Mouse (Mus musculus): ENCODE measurements around the gene Arhgap23.

The Arhgap23 gene

DNA sequence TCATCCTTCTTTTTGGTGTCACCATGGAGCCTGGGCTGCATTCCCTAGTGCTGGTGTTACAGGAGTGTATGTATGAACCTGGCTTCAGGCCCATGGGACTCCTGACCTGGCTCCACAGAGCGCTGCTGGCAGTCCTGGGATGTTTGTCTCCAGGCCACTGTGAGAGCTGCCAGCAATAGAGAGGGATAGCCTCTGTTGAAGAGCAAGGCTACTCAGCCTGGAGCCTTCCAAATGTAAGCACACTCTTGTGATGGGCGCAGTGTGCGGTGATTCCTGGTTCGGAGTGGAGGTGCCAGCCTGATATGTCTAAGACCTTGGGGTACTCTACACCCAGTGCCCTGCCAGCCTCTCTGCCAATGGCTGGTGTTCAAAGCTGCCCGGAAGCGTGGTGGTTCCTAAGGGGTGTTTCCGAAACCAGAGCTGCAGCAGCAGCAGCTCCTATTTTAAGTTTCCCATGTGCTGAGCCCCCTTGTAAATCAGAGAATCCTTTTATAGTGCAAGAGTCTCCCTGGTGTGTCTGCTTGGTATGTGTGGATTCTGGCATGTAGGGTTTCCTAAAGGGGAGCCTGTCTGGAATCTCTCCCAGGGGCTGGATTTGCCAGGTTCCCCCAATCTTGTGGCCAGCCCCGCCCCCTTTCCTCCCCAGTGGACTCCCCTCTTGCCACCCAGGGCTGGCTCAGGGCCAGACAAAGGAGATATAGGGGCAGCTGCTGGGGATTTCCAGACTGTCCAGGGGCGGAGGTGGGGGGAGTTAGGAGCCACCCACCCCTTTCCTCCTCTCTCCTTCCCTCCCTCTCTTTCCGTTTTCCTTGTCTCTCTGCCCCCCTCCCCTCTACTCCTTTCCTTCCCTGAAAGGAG, 9.0 kb upstream of the Arhgap23 start:
- DNase-seq (ENCODE audit: low read depth), result no peak

DNA sequence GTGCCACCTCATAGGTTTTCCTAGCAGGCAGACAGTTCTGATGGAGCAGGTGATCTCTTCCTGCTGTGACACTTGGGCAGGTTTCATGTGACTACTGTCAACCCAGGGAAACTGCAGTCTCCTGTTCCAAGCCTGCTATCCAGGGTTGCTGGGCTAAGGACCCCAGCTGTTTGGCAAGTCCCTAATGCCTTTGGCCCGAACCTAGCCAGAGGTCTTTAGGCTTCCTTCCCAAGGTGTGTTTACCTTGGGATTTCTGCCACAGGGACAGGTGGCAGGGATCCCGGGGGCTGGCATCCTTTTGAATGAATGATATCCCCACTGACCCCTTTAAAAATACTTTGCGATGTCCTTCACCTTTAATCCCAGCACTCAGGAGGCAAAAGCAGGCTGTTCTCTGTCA, 7.9 kb upstream of the Arhgap23 start:
- no peak for DNase-seq (ENCODE audit: low read depth)

DNA sequence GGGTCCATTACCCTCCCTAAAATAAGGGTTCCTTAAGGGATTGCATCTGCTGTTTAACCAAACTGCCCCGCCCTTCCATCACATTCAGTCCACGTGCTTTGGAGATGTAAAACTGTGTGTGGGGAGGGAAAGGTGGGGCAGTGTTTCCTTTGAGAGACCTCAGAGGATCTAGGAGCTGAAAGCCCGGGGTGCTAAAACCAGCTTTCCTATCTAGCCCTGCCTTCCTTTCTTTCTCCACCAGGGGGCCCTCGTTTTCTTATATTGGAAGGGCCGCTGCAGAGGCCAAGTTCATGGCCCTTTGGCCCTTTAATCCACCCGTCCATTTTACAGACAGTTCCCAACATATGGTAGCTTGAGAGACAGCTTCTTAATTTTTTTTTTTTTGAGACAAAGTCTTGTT, 7.2 kb upstream of the Arhgap23 start:
- peak; percentile 87 for DNase-seq (ENCODE audit: low read depth)

DNA sequence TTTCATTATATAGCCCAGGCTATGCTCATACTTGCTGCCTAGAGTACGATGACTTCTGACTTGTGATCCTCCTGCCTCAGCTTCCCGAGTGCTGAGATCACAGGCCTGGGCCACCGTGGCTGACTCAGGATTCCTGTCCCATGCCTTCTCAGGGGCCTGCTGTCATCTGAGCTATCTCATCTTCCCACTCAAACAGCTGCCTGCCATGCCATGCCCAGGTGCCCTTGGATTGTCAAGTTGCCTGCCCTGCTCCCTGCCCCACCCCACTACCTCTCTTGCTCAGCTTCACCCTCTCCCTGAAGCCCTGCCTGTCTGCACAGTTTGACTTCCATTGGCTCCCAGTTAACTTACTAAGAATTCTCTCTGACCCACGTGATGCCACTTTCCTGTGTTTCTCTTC, 4.4 kb upstream of the Arhgap23 start:
- DNase-seq (ENCODE audit: low read depth), result no peak

DNA sequence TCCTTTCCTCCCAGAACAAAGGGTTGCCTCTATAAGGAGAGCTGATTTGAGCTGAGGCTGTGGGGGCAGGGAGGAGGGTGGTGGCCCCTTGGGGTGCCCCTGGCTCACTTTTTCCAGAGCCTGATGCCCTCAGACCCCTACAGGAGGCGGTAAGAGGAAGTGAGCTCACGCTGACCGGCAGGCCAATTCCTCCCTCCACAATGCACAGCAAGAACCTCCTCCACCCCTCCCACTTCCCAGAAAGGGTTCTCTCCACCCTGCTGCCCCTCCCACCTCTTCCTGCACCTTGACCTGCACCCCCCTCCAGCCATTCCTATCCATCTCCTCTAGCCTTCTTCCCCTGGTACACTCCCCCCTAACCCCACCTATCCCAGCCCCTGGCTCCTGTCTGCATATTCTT, 3.2 kb upstream of the Arhgap23 start:
- no peak for DNase-seq (ENCODE audit: low read depth)

DNA sequence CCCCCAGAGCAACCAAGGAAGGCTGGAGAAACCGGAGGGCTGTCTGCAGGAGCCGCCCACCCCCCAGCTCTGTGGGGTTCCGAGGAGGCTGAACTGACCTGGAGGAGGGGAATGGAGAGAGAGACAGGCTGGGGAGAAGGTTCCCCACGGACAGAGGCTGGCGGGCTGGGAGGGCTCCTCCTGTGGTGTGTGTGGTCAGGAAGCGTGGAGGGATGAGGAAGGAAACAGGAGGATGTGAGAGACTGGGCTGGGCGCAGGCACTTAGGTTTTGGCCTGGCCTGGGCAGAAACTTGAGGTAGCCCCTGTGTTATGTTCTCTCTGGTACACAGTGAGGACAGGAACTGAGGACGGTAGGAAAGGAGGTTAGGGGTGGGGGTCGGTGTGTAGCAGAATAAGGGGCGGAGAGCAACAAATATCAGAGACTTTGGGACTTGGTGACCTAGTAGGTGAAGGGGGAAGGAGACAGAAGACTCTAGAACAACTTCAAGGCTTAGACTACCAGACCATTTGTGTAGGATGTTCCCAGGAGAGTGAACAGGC, 2.5 kb upstream of the Arhgap23 start:
- DNase-seq (ENCODE audit: low read depth), result no peak

DNA sequence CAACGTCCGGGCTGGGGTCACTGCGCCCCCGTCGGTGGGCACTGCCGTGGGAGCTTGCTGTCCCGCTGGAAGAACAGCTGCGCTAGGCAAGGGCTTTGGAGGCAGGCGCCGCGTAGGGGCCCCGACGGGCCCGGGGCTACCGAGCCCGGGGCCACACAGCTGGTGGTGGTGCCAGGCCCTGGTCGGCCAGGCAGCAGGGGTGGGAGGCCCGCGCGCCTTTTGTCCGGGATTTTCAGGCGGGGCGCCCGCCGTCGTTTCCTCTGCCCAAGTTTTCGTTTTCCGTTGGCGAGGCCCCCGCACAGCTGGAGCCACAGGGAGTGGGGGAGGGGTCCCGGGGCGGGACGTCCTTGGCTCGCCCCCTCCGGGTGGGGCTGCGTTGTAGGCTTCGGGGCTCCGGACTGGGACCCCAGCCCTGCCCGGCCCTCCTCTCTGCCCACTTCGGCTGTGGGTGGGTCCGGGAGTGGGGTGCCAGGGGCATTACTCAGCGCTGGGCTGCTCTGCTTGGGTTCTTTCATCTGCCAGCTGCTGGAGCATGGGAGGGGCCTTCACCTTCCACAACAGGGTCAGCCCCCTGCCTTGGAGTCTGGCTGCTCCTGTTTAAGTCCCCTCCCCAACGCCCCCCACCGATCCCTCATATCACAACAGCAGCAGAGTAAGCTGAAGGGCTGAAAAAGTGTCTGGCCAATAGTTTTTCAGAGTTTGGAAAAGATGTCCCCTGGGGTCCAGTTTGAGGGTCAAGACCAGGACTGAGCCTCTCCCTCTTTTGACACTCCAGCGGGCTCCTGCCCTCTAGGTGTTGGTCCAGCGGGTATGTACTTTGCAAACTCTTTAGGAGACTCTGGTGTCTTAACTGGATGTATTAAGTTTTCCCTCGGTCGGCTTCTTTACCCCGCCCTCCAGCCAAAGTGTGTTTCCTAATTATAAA, 641 bp downstream of the Arhgap23 start:
- no peak for DNase-seq (ENCODE audit: low read depth)

DNA sequence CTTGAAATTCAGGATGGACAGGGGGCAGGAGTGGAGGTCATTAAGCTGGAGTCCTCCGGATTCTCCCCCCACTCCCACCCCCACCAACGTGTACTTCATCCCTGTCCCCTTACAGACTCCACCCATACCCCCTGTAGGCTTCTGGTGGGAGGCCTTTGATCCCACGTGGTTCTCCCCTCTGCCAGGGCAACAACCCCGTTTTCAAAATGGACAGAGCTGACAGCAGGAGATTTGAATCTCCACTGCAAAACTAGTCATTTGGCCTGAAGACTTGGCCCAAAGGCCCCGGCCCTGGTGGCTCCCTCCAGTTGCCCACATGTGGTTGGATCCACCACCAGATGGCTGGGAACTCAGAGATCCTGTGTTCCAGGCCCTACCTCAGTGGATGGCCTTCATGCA, 1.3 kb downstream of the Arhgap23 start:
- no peak for DNase-seq (ENCODE audit: low read depth)

DNA sequence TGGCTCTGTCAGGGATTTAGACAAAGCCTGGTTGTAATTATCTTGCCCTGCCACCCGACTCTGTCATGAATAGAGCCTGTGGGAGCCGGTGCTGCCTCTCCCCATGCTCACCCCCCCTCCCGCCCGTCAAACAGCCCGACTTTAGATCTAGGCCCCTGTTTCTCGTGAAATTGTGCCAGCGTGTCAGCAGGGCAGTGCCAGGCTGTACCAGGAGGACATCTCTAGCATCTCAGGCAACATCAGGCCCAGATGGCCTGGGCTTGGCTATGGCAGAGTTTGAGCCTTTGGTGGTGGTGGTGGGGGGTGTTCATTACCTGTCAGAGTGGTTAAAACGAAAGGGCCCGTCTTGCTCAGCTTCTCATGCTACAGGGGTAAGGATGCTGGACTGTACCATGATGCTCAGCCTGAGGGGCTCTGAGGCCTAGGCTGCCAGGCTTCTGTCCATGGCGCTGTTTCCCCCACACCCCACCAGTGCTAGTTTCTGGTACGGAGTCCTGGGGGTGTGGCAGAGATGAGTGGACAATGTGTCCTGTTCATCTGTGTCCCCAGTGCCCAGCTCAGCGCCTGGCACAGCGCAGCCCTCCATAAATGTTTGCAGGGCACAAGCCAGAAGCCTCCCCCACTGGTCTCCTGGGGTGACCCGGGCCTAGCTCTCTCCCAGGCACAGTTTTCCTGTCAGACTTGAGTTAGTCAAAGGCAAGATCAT, 3.7 kb downstream of the Arhgap23 start:
- DNase-seq (ENCODE audit: low read depth), result no peak

DNA sequence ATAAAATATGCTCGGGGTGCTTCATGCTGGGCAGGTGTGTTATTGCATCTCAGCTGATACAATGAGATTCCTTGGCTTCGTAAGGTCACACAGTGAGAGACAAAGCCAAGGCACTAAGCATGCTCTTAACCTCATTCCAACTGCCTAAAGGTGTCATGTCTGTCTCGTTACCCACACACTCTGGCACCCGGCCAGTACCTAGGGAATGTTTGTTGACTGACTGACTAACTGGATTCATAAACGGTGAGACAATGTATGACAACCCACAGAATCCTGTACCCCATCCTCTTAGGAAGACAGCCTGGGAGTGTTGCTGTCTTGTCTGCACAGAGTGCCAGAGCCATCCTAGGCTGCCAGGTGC, 4.2 kb downstream of the Arhgap23 start:
- no peak for DNase-seq (ENCODE audit: low read depth)

DNA sequence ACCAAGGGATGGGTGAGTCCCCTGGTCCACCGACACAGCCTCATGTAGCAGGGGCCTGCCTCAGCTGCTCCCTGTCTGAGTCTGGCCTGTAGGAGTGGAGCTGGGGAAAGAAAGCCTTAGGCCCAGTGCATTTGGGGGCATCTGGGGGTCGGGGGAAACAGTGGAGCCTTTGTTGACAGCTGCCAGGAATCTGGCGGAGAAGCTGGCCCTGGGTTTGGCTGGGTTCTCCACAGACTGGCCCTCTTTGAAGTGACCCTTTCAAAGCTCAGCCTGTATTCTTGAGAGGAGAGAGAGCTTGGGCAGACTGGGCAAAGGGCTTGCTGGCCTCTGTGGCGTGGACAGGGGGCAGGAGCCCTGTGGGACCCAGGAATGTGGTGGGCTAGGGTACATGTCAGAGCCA, 7.2 kb downstream of the Arhgap23 start:
- no peak for DNase-seq (ENCODE audit: low read depth)

DNA sequence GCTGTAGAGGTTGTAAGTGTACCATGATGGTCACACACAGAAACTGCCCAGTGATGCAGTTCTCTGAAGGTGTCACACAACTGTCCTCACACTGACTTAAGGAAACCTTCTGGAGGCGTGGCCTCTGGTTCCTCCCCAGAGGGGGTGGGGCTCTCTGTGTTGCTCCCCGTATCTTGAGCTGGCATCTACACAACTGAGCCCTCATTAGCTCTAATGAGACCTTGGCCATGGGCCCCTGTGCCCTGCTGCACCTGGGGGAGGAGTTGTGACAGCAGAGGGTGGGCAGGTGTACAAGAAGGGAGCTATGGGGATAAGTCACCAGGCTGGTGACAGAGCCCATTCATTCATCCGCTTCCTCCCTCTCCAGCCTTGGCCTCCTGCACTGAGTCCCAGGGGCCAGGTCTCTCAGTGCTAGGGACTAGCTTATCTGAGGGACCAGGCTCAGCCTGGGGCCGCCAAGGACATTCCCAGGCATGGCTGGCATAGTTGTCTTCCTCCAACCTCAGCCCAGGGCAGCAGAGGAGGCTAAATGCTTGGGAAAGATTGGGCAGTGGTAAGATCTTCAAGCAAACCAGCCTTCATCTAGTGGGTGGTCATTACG, 8.9 kb downstream of the Arhgap23 start:
- no peak for DNase-seq (ENCODE audit: low read depth)

DNA sequence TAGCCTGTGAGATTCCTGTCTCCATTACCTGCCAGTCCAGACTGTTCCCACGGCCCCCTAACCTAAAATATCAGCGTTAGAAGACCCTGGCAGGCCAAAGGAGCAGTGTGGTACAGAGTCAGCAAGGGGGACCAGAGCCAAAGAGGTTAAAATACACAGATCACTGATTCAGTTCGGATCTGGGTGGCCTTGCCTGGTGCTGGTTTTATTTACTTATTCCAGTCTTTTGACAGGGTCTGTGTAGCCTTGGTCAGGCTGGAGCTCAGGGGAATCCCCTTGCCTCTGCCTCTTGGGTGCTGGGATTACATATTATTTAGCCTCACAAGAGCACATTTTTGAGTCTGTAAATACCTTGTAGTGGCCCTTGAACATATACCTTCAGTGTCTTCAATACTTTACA, 9.5 kb downstream of the Arhgap23 start:
- DNase-seq (ENCODE audit: low read depth), result no peak

DNA sequence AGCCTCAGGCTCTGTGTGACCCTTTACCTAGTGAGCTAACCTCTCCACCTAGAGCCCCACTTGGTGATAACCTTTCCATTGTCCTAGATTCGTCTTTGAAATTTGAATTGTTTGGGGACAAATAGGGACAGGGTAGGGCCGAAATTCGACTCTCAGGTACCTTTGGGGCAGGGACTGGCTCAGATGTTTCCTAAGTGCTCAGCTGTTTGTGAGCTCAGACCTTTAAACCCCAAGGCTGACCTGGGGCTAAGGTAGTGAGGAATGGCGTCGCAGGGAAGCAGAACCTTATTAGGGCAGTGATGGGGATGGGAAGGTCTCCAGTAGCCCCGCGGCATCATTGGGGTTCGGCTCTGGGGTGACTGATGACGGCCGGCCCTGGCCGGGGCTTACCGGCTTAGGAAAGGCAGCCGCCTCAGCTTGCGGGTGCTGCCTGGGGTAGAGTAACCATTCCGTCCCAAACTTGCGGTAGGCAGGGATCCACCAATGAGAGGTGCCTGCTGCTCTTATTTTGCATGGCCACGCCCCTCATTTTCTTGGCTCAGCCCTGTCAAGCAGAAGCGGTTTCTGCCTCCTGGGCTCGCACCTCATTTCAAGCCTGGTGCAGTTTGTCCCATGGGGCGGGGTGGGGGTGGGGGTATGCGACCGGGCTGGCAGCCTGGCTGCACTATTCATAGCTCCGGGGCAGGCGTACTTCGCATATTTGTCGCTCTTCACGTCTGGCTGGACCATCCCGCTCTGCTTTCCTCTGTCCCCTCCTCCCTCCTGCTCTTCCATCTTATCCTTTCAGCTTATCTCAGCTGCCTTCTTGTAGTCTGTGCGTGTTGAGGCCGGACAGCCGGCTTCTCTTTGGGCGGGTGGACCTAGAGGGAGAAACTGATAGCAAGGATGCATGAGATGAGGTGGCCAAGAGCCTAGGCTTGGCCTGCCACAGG, 12.7 kb downstream of the Arhgap23 start:
- DNase-seq (ENCODE audit: low read depth), result peak; percentile 85

DNA sequence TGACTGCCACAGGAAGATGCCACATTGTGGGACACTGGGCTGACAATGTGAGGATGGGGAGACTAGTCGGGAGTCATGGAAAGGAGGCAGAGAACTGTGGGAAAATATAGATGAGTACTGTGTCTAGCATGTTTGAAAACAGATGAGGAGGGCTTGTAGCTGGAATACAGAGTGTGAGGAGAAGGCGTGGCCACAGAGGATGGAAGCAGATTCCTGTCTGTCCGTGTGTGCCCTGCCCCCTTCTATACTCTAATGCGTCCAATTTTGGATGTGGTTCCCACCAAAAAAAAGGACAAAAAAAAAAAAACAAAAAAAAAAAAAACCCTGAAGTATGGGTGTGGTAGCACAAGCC, 13.4 kb downstream of the Arhgap23 start:
- no peak for DNase-seq (ENCODE audit: low read depth)

DNA sequence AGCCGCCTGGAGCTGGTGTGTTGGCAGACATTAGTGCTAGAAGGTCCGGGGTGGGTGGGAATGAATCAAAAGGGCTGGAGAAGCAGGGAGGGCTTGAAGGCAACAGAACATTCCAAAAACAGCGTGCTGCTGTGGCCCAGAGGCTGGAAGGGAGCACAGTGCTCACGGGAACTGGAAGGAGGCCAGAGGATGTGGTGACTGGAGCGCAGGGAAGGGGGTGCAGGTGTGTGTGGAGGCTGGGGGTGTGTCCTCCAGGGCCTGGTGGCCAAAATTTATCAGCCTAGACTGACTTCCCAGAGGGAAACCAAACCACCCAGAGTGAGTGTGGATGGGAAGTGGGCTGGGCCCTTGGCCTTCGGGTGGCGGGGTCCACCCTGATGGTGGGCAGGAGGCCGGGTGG, 14.3 kb downstream of the Arhgap23 start:
- no peak for DNase-seq (ENCODE audit: low read depth)

DNA sequence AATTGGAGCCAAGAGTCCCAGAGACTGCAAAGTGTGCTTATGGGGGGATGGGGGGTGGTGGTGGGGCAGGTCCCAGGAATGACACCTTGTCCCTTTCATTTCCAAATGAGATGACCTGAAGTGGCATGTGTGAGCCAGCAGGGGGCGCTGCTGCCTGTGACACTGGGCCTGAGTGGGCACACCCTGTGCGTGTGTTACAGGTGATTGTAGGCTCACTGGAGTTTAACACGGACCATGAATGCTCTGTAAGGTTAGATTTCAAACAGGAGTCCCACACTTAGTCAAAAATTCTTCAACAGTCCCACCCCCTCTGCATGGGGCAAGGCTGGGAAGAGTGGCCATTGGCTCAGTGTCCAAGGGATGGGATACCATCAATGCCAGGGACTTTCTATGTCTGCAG, 16.7 kb downstream of the Arhgap23 start:
- DNase-seq (ENCODE audit: low read depth), result no peak

DNA sequence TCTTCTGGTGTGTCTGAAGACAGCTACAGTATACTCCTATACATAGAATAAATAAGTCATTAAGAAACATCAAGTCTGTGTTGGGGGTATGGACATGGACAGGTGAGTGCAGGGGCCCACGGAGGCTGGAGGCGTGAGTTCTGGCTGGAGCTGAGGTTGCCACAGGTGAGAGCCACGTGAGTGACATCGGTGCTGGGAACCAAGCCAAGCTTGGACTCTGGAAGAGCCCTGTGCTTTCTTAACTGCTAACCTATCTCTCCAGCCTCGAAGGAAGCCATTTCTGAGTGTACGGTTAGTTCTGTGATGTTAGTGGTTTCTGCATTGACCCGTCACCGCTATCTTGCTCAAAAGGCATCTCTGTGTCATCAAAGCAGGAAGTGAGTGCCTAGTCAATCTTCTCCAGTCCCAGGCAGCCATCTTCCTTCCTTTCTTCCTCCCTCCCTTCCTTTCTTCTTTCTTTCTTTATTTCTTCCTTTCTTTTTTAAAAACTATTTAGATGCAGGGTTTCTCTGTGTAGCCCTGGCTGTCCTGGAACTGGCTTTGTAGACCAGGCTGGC, 17.7 kb downstream of the Arhgap23 start:
- no peak for DNase-seq (ENCODE audit: low read depth)

DNA sequence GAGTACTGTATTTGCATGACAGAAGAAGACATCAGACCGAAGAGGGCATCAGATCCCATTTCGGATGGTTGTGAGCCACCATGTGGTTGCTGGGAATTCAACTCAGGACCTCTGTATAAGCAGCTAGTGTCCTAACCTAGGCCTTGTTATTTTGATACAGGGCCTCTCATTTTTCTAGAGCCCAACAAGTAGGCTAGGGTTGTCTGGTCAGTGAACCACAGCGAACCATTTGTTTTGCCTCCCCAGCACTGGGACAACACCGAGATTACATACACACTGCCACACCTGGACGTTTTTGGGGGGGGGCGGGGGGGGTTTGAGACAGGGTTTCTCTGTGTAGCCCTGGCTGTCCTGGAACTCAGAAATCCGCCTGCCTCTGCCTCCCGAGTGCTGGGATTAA, 18.8 kb downstream of the Arhgap23 start:
- DNase-seq (ENCODE audit: low read depth), result no peak

DNA sequence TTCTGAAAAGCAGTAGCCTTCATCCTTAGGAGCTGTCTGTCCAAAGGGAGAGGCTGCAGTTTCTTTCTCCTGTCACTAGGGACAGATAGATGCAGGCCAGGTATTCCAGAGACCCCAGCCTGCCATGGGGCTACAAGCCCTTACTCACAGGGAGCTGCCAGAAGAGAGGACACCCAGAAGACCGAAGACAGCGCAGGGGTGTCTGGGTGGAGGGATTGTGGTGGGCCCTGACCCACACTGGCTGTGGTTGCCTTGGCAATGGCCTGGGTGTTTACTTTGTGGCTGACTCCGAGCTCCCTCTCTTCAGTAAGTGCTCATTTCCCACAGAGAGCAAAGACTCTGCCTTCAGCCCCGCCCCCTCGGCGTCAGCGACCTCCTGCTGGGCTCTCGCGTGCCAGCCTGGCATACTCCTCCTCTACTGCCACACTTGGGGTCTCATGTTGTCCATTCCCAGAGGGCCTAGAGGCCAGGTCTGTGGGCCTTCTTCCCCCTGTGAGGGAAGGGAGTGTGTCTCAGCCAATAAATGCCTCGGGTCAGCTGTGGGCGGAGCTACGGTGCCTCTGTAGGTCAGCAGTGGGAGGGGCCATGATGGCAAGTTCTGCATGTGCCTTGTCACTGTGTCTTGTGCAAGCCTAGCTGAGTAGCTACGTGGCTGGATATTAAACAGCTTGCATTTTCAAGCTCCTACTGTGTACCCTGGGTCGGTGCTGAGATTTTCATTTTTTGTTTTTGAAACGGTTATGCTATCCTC, 19.5 kb downstream of the Arhgap23 start:
- DNase-seq (ENCODE audit: low read depth), result peak; percentile 91

All from c-Kit-positive CD71-negative TER-119-negative erythroid progenitor cells, embryonic 14.5 days (primary cell).